Mouse (Mus musculus) myocyte (in vitro differentiated cells): ENCODE data around the gene Tubb3. TPM values are rescaled to one million over a fixed set of nuclear protein-coding genes. Genes with fewer than 3 reads are reported as not detected.
A peak's percentile ranks its signal among the peaks of the same experiment; 100 is the strongest.
"Not testable (repeated sequence)": the region's sequence is repeated elsewhere in the genome, so short reads cannot be mapped to it uniquely, and the experiment has no call there.

Source experiments
- H3K27me3 ChIP-seq: one replicate; pipeline ENCODE4 v1.6.1; 2011; ENCODE audit not compliant: control insufficient read depth, insufficient read depth, insufficient read length
- H3K36me3 ChIP-seq: one replicate; pipeline ENCODE4 v1.6.1; 2011; ENCODE audit not compliant: control insufficient read depth, insufficient read depth
- H3K4me2 ChIP-seq: one replicate; pipeline ENCODE4 v1.6.1; 2011; ENCODE audit warnings: low read depth, control low read depth
- H3K4me3 ChIP-seq: one replicate; pipeline ENCODE4 v1.5.1; 2011; ENCODE audit warnings: mild to moderate bottlenecking, control low read depth, moderate library complexity
- H3K79me2 ChIP-seq: one replicate; pipeline ENCODE4 v1.6.1; 2011; ENCODE audit not compliant: control insufficient read depth, insufficient read depth
- H3ac ChIP-seq: one replicate; pipeline ENCODE4 v1.6.1; 2011; ENCODE audit not compliant: control insufficient read depth, insufficient read length
- CEBPB ChIP-seq: IDR thresholded peaks from 2 replicates; pipeline ENCODE4 v1.6.1; 2011; ENCODE audit warnings: mild to moderate bottlenecking, moderate library complexity; ENCODE audit not compliant: poor library complexity, insufficient read depth, severe bottlenecking
- E2F4 ChIP-seq: IDR thresholded peaks from one replicate; pipeline ENCODE4 v1.6.1; 2011; ENCODE audit warnings: mild to moderate bottlenecking, control low read depth, moderate library complexity; ENCODE audit not compliant: insufficient read depth
- MAX ChIP-seq: IDR thresholded peaks from one replicate; pipeline ENCODE4 v1.6.1; 2011; ENCODE audit warnings: low read depth, mild to moderate bottlenecking, control low read depth
- MYOD1 ChIP-seq, 3 experiments: IDR thresholded peaks; one replicate each; pipeline ENCODE4 v1.6.1; 2011; ENCODE audit warnings: control low read depth in 2 of 3, low read depth in 2 of 3, mild to moderate bottlenecking in 2 of 3, moderate library complexity in 1 of 3; ENCODE audit not compliant: insufficient read length in 2 of 3, control insufficient read depth in 1 of 3
- MYOG ChIP-seq, 3 experiments: IDR thresholded peaks; one replicate each; pipeline ENCODE4 v1.6.1; 2011; ENCODE audit warnings: control low read depth in 2 of 3, low read depth in 2 of 3, mild to moderate bottlenecking in 2 of 3; ENCODE audit not compliant: insufficient read length in 2 of 3, control insufficient read depth in 1 of 3, insufficient read depth in 1 of 3
- POLR2A ChIP-seq: IDR thresholded peaks from one replicate; pipeline ENCODE4 v1.6.1; 2011; ENCODE audit warnings: low read depth, mild to moderate bottlenecking, control low read depth, moderate library complexity; ENCODE audit not compliant: insufficient read length
- POLR2AphosphoS2 ChIP-seq: IDR thresholded peaks from one replicate; pipeline ENCODE4 v1.6.1; 2011; ENCODE audit warnings: low read depth, control low read depth; ENCODE audit not compliant: insufficient read length
- REST ChIP-seq: IDR thresholded peaks from one replicate; pipeline ENCODE4 v1.6.1; 2011; ENCODE audit warnings: mild to moderate bottlenecking, control low read depth, moderate library complexity; ENCODE audit not compliant: insufficient read depth, insufficient read length
- SRF ChIP-seq: IDR thresholded peaks from one replicate; pipeline ENCODE4 v1.6.1; 2011; ENCODE audit warnings: low read depth; ENCODE audit not compliant: control insufficient read depth, insufficient read length
- TCF12 ChIP-seq: IDR thresholded peaks from one replicate; pipeline ENCODE4 v1.6.1; 2011; ENCODE audit warnings: mild to moderate bottlenecking, control low read depth; ENCODE audit not compliant: poor library complexity, insufficient read depth, severe bottlenecking
- TCF3 ChIP-seq: IDR thresholded peaks from one replicate; pipeline ENCODE4 v1.6.1; 2011; ENCODE audit warnings: low read depth, control low read depth; ENCODE audit not compliant: insufficient read length
- USF1 ChIP-seq: IDR thresholded peaks from one replicate; pipeline ENCODE4 v1.6.1; 2011; ENCODE audit warnings: low read depth, mild to moderate bottlenecking, control low read depth, moderate library complexity
- polyA plus RNA-seq: library from polyadenylated mRNA; unstranded; fragments of >200 nt; fragmentation: generic; extraction: Trizol; gene quantifications from one replicate; pipeline ENCODE4 v1.2.1, GENCODE M21; 2012; ENCODE audit warnings: missing spikeins

The Tubb3 gene
- polyA plus RNA-seq, 1 experiment = 85.5 TPM

DNA sequence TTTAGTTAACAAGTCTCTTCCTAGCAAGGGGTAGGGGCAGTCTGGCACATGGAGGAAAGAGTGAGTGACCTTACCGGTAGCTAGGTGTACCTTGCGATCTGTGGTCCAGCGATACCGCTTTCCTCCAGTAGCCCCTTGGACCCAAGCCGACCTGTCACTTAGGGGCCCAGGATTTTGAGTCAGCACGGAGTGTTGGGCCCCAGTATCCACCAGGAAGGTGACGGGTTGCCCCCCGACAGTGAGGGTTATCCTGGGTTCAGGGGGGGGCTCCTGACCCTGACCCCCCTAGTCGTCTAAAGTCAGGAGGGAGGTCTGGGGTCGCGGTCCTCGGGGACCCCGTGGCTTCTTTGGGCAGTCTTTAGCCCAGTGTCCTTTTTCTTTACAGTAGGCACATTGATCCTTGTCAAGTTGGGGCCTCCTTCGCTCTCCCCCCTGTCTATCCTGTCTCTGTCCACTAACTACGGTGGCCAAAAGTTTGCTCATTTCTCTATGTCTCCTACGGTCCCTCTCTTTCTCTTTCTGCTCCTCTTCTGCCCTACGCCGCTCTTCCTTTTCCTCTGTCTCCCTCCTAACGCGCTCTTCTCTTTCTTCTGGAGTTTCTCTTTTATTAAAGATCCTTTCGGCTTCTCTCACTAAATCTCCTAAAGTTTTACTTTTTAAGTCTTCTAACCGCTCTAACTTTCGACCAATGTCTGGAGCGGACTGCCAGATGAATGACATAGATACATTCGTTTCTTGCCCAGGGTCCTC lies 20.6 kb downstream of the Tubb3 start:
- H3K4me3 ChIP-seq = no peak overlapping the region
- no peaks in the 10 kb centered on the region for H3K36me3 ChIP-seq
- no peak for TF ChIP-seq TCF3
- TF ChIP-seq MYOG (IDR thresholded peaks at IDR 0.05; ENCODE audit: control insufficient read depth in 1 of 3, insufficient read depth in 1 of 3, insufficient read length in 2 of 3, low read depth in 2 of 3) = no peak
- TF ChIP-seq SRF = no peak
- TF ChIP-seq MYOD1 (IDR thresholded peaks at IDR 0.05; ENCODE audit: control insufficient read depth in 1 of 3, insufficient read length in 2 of 3, low read depth in 2 of 3) = no peak
- no peak for TF ChIP-seq USF1
- TF ChIP-seq TCF12 = no peak
- TF ChIP-seq POLR2AphosphoS2 = no peak
- no peak for TF ChIP-seq CEBPB
- TF ChIP-seq REST = no peak
- no peak for TF ChIP-seq POLR2A
- TF ChIP-seq E2F4 = no peak
- TF ChIP-seq MAX = no peak
- no peaks in the 10 kb centered on the region for H3K27me3 ChIP-seq
- H3K4me2 ChIP-seq = no peak overlapping the region
- no peaks in the 10 kb centered on the region for H3K79me2 ChIP-seq
- H3ac ChIP-seq = no peak overlapping the region

GRCm38 (mm10) chr8:123432381-123432780 lies 21.2 kb downstream of the Tubb3 start:
- no peaks in the 10 kb centered on the region for H3K79me2 ChIP-seq
- H3ac ChIP-seq = no peak overlapping the region
- H3K4me2 ChIP-seq = no peak overlapping the region
- H3K27me3 ChIP-seq = no peaks in the 10 kb centered on the region
- no peak overlapping the region for H3K4me3 ChIP-seq
- no peaks in the 10 kb centered on the region for H3K36me3 ChIP-seq
- TF ChIP-seq E2F4 (no peak), MAX (no peak), POLR2A (no peak), REST (no peak), SRF (no peak), TCF3 (no peak), USF1 (no peak), TCF12 (no peak), MYOG (IDR thresholded peaks at IDR 0.05; ENCODE audit: control insufficient read depth in 1 of 3, insufficient read depth in 1 of 3, insufficient read length in 2 of 3, low read depth in 2 of 3) (no peak), CEBPB (no peak)

DNA sequence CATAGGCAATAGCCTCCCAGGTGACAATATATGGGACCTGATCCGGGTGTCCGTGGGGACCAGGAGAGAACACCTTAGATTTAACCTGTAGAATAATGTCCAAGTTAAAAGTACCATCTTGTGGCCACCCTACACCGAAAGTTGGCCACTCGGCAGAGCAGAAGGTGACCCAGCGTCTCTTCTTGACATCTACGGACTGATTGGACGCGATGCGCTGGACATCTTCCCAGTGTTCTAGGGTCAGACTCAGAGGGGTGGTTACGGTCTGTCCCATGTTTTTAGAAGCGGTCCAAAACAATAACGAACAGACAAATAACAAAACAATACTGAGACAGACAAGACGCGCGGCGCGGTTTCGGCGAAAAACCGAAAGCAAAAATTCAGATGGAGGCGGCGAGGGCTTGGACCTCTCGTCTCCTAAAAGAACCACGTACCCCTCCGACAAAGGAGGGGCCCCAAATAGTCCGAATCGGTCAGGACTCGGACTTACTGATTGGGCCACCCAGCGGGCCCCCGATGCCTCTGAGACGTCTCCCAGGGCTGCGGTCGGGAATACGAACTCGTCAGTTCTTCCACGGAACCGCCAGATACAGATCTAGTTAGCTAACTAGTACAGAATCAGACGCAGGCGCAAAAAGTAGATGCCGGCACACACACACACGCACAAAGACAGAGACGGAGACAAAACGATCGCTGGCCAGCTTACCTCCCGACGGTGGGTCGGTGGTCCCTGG lies 22.2 kb downstream of the Tubb3 start:
- H3K36me3 ChIP-seq, H3K4me3 ChIP-seq, H3ac ChIP-seq, H3K27me3 ChIP-seq, H3K79me2 ChIP-seq, H3K4me2 ChIP-seq: not testable (repeated sequence)

DNA sequence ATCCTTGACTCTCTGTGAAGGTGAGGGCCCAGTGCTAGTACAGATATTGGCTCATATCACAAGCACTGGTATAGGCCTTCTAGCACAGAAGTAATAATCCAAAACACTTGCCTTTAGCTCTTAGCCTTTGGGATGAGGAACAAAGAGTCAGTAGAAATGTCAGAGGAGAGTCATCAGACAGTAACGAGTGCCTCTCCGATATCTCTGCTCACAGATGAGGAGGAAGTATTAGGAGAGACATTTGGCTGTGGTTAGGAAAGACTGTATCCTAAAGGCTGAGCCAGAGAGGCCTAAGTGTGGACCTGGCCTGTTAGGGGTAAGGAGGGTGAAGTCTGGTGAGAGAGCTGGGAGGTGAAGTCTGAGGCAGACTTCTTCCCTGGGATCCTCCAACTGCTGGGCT lies 30.6 kb downstream of the Tubb3 start:
- TF ChIP-seq MYOG (IDR thresholded peaks at IDR 0.05; ENCODE audit: control insufficient read depth in 1 of 3, insufficient read depth in 1 of 3, insufficient read length in 2 of 3, low read depth in 2 of 3) = no peak
- no peak for TF ChIP-seq MAX
- no peak for TF ChIP-seq E2F4
- no peak for TF ChIP-seq USF1
- TF ChIP-seq TCF3 = no peak
- no peak for TF ChIP-seq POLR2A
- no peak for TF ChIP-seq POLR2AphosphoS2
- no peak for TF ChIP-seq MYOD1 (IDR thresholded peaks at IDR 0.05; ENCODE audit: control insufficient read depth in 1 of 3, insufficient read length in 2 of 3, low read depth in 2 of 3)
- no peak for TF ChIP-seq SRF
- Histone ChIP-seq H3ac (no peak overlapping the region), H3K79me2 (no peaks in the 10 kb centered on the region), H3K4me2 (no peak overlapping the region), H3K27me3 (no peaks in the 10 kb centered on the region), H3K4me3 (no peak overlapping the region), H3K36me3 (no peaks in the 10 kb centered on the region)

GRCm38 (mm10) chr8:123442351-123442750 lies 31.1 kb downstream of the Tubb3 start:
- no peak overlapping the region for H3K4me2 ChIP-seq
- no peaks in the 10 kb centered on the region for H3K36me3 ChIP-seq
- no peaks in the 10 kb centered on the region for H3K27me3 ChIP-seq
- H3K79me2 ChIP-seq = no peaks in the 10 kb centered on the region
- TF ChIP-seq POLR2A (no peak), REST (no peak), E2F4 (no peak), SRF (no peak), CEBPB (no peak)
- H3K4me3 ChIP-seq = peak overlapping the region; percentile 32
- peak overlapping the region; percentile 45 for H3ac ChIP-seq
